Mouse (Mus musculus) hindbrain, embryonic 10.5 days (tissue): ENCODE results near the gene Srms. TPM values are rescaled to one million over a fixed set of nuclear protein-coding genes. Genes with fewer than 3 reads are reported as not detected.
A peak's percentile ranks its signal among the peaks of the same experiment; 100 is the strongest.

ENCODE experiments used
- DNase-seq: peaks from one replicate; pipeline ENCODE4 v3.0.0-alpha.2; 2017; ENCODE audit warnings: low spot score
- H3K27ac ChIP-seq: fragments of 300-500 bp; sonication (generic); 2 replicates; pipeline ENCODE4 v1.5.1; 2016; ENCODE audit warnings: mild to moderate bottlenecking, moderate library complexity
- H3K27me3 ChIP-seq: fragments of 300-500 bp; sonication (generic); 2 replicates; pipeline ENCODE4 v1.6.1; 2016; ENCODE audit warnings: mild to moderate bottlenecking; ENCODE audit not compliant: poor library complexity, insufficient read depth, severe bottlenecking
- H3K36me3 ChIP-seq: fragments of 300-500 bp; sonication (generic); 2 replicates; pipeline ENCODE4 v1.6.1; 2016; ENCODE audit warnings: mild to moderate bottlenecking, moderate library complexity
- H3K4me1 ChIP-seq: fragments of 300-500 bp; sonication (generic); replicated peaks from 2 replicates; pipeline ENCODE4 v1.6.1; 2016; ENCODE audit warnings: mild to moderate bottlenecking
- H3K4me3 ChIP-seq: fragments of 300-500 bp; sonication (generic); 2 replicates; pipeline ENCODE4 v1.5.1; 2016; ENCODE audit warnings: mild to moderate bottlenecking, moderate library complexity
- H3K9me3 ChIP-seq: fragments of 300-500 bp; sonication (generic); 2 replicates; pipeline ENCODE4 v1.6.1; 2016; ENCODE audit warnings: mild to moderate bottlenecking, moderate library complexity
- WGBS: fragments of 180-500 bp; shearing (Covaris S2); methylation state at CpG from one replicate; pipeline ENCODE4 v1.1.7; 2016; 5-methylcytosine and 5-hydroxymethylcytosine counted together
- polyA plus RNA-seq: library from polyadenylated mRNA; unstranded; fragments of >200 nt; fragmentation: Nextera tagmentation; extraction: Ambion mirVana; gene quantifications from 2 replicates; pipeline ENCODE4 v1.2.1, GENCODE M21; 2016

Srms gene
- 0.07 TPM in 1 of 2 replicates, not detected in the other for polyA plus RNA-seq

GRCm38 (mm10) chr2:181213021-181213445 lies at the start of gene Srms:
Srms (minus strand) TSS chr2:181213185.
- H3K4me3 ChIP-seq = peak within 1 kb of the TSS; percentile 49
- no peaks in the 10 kb centered on the region for H3K9me3 ChIP-seq
- no peaks in the 10 kb centered on the region for H3K36me3 ChIP-seq
- DNase-seq = peak; percentile 45
- H3K27me3 ChIP-seq = peaks cover 60% of the 10 kb centered on the region
- H3K4me1 ChIP-seq = peaks cover 15% of the 10 kb centered on the region
- whole genome bisulfite sequencing = under 1% methylated on average over 17 of the region's 17 CpGs
- no peak within 1 kb of the TSS for H3K27ac ChIP-seq

GRCm38 (mm10) chr2:181253248-181253647 lies 40.3 kb upstream of the Srms start:
- Histone ChIP-seq H3K36me3 (peaks cover 78% of the 10 kb centered on the region), H3K4me3 (no peak overlapping the region)
- no peak for DNase-seq

DNA sequence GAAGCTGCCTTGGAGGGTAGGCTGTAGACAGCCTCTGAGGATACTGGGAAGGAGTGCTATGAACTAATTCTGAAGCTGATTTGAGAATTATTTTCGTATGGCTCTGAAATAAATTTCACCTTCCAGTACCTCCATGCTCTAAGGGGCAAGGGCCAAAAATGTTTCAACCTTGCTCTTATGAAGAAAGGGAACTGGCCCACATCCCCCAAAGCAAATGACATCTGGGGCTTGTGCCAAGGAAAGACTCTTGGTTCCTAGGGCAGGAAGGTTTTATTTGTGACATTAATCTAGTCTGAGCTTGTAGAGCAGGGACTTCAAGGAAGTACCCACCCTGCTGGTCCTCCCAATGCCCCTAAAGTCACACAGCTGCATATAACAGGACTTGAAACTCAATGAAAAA lies 38.9 kb upstream of the Srms start:
- H3K27me3 ChIP-seq = no peaks in the 10 kb centered on the region
- H3K9me3 ChIP-seq = no peaks in the 10 kb centered on the region
- H3K4me3 ChIP-seq = no peak overlapping the region
- 84% methylated on average over 1 of the region's 1 CpGs for WGBS
- H3K36me3 ChIP-seq = peaks cover 64% of the 10 kb centered on the region
- no peaks in the 10 kb centered on the region for H3K4me1 ChIP-seq
- DNase-seq = no peak
- H3K27ac ChIP-seq = no peak overlapping the region

More at GRCm38 (mm10) chr2:181253248-181253647, 40.3 kb upstream of the Srms start:
- H3K27me3 ChIP-seq = no peaks in the 10 kb centered on the region
- WGBS = 70% methylated on average over 1 of the region's 1 CpGs
- H3K27ac ChIP-seq = no peak overlapping the region
- no peaks in the 10 kb centered on the region for H3K9me3 ChIP-seq
- no peaks in the 10 kb centered on the region for H3K4me1 ChIP-seq

DNA sequence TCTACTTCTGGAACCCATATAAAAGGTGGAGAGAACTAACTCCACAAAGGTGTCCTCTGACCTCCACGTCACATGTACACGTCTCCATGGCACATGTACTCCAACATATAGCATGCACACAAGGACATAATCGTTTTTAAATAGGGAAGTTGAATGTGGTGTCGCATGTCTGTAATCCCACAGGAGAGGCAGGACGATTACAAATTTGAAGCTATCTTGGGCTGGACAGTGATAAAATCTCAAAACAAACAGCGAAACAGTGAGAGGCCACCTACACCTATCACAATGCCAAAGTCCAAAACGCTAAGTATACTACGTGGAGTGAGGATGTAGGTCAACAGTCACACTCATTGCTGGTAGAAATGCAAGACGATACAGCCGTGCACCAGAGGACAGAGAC lies 36.2 kb upstream of the Srms start:
- Histone ChIP-seq H3K27ac (no peak overlapping the region), H3K4me3 (no peak overlapping the region), H3K9me3 (no peaks in the 10 kb centered on the region), H3K27me3 (no peaks in the 10 kb centered on the region), H3K4me1 (peaks cover 6% of the 10 kb centered on the region), H3K36me3 (peaks cover 39% of the 10 kb centered on the region)
- 88% methylated on average over 10 of the region's 10 CpGs for WGBS
- DNase-seq = no peak

DNA sequence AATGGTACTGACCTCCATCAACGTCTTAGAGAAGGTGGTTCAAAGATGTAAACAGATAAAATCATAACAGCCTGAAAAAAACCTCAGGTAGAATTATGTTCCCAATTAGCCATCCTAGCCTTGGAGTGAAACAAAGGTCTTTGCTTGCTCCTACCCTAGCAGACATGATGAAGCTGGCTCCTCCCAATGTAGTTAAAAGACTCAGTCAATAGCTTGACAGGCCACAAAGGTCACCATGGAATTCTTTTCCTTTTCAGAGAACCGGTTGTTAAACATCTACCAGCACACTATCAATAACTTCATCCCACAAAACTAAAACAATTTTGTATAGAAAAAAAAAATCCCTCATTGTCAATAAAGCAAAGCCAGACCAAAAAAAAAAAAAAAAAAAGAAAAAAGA lies 32.0 kb upstream of the Srms start:
- Histone ChIP-seq H3K27me3 (no peaks in the 10 kb centered on the region), H3K36me3 (no peaks in the 10 kb centered on the region), H3K4me3 (no peak overlapping the region), H3K4me1 (peaks cover 26% of the 10 kb centered on the region), H3K27ac (no peak overlapping the region), H3K9me3 (no peaks in the 10 kb centered on the region)
- WGBS = 36% methylated on average over 2 of the region's 2 CpGs
- no peak for DNase-seq

- DNase-seq = no peak
- 37% methylated on average over 11 of the region's 11 CpGs for WGBS
- H3K27me3 ChIP-seq = no peaks in the 10 kb centered on the region
- no peak overlapping the region for H3K4me3 ChIP-seq
- H3K27ac ChIP-seq = no peak overlapping the region
- peaks cover 26% of the 10 kb centered on the region for H3K4me1 ChIP-seq
- H3K36me3 ChIP-seq = no peaks in the 10 kb centered on the region
- no peaks in the 10 kb centered on the region for H3K9me3 ChIP-seq
These were observed 30.9 kb upstream of the Srms start for GRCm38 (mm10) chr2:181243706-181244394.

DNA sequence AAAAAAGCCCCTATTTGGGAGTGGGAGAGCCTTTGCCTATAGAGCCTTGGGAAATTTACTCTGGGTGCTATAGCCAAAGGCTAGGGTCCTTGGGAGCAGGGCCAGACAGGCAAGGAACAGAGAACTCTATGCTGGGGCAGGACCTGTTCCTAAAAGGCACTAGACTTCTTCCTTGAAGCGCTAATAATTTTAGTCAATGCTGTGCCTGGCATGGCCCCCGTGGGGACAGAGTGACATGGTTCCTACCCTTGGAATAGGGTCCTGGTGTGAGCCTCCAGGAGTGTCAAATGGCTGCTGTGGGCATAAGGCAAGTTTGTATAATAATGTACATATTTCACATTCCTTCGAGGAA lies 29.3 kb upstream of the Srms start:
- Histone ChIP-seq H3K4me1 (peaks cover 31% of the 10 kb centered on the region), H3K4me3 (peak overlapping the region; percentile 49), H3K27ac (no peak overlapping the region), H3K9me3 (no peaks in the 10 kb centered on the region), H3K36me3 (no peaks in the 10 kb centered on the region), H3K27me3 (no peaks in the 10 kb centered on the region)
- 73% methylated on average over 3 of the region's 3 CpGs for WGBS
- DNase-seq = no peak

DNA sequence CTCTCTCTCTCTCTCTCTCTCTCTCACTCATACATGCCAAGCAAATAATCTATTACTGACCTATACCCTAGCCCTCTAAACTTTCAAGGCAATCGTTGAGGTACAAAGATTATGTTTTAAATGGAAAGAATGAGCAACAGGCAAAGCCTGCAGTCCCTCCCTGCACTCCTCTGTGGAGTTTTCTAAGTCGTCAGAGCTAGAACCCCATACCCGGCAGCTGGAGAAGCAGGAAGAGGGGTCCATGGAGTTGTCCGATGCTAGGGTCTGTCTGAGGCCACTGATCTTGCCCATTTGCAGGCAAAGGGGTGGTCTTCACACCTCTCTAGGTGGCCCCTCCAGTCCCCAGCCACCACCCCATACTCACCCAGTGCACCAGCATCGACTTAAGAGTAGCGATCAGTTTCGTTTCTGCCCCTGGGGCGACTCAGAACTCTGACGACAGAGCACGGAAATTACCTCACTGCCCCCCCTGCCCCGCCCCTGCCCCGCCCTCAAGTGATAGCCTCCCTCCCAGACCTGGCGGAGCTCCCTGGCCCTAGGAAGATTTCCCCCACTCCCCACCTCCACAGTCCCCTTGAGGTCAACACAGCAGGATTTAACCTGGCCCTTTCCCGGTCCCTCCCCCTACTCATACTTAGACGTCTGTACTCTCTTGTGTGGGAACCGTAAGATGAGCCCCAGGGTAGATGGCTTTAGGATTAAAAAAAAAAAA lies 28.8 kb upstream of the Srms start, which contains the start of gene Helz2:
Gene Helz2, minus strand, starts transcription at position 426 of the 712 bp plus-strand sequence.
- Histone ChIP-seq H3K27ac (peak within 1 kb of the TSS; percentile 74), H3K27me3 (no peaks in the 10 kb centered on the region), H3K4me1 (peaks cover 31% of the 10 kb centered on the region), H3K36me3 (no peaks in the 10 kb centered on the region), H3K4me3 (peak within 1 kb of the TSS; percentile 49), H3K9me3 (no peaks in the 10 kb centered on the region)
- 17% methylated on average over 16 of the region's 16 CpGs for WGBS
- DNase-seq = peak; percentile 24

DNA sequence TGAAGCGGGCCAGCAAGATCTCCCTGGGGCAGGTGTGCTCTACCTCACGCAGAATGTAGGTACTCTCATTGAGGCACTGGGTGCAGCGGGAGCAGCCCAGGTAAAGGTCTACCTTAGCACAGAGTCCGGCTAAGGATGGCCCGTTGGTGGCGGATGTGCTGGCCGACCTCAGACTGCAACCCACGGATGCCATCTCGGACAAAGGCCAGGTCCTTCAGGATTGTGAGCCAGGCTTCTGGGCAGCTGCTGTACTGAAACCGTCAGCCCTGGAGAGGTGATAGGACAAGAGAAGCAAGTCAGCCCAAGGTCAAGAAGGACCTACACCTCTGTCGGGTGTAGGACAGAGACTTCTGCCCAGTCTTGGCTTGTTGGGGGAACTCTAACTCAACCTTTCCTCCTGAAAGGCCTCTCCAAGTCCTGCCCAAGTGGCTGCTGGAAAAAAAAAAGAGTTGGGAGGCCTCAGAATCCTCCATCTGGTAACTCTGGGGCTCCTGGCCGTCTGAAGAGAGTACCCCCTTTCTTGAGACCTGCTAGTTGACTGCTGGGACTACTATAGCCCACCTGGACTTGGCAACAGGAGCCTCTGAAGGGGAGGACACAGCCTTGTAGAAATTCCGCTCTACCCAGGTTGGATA lies 27.9 kb upstream of the Srms start:
- 89% methylated on average over 13 of the region's 13 CpGs for WGBS

GRCm38 (mm10) chr2:181239261-181239660 lies 26.3 kb upstream of the Srms start:
- Histone ChIP-seq H3K36me3 (no peaks in the 10 kb centered on the region), H3K27ac (no peak overlapping the region), H3K27me3 (no peaks in the 10 kb centered on the region), H3K4me1 (peaks cover 26% of the 10 kb centered on the region), H3K9me3 (no peaks in the 10 kb centered on the region), H3K4me3 (no peak overlapping the region)
- 91% methylated on average over 9 of the region's 9 CpGs for WGBS
- DNase-seq = no peak

More for the DNA sequence above, 27.9 kb upstream of the Srms start:
- no peaks in the 10 kb centered on the region for H3K9me3 ChIP-seq
- H3K4me1 ChIP-seq = peaks cover 31% of the 10 kb centered on the region
- H3K27ac ChIP-seq = no peak overlapping the region
- DNase-seq = no peak
- peak overlapping the region; percentile 49; the same call in 1 of the 2 replicates for H3K4me3 ChIP-seq
- no peaks in the 10 kb centered on the region for H3K36me3 ChIP-seq
- no peaks in the 10 kb centered on the region for H3K27me3 ChIP-seq

- DNase-seq = no peak
- Histone ChIP-seq H3K4me1 (peaks cover 22% of the 10 kb centered on the region), H3K9me3 (no peaks in the 10 kb centered on the region), H3K4me3 (no peak overlapping the region), H3K36me3 (no peaks in the 10 kb centered on the region), H3K27ac (no peak overlapping the region), H3K27me3 (no peaks in the 10 kb centered on the region)
- 74% methylated on average over 2 of the region's 2 CpGs for WGBS
These were observed 25.9 kb upstream of the Srms start for GRCm38 (mm10) chr2:181238861-181239260.

DNA sequence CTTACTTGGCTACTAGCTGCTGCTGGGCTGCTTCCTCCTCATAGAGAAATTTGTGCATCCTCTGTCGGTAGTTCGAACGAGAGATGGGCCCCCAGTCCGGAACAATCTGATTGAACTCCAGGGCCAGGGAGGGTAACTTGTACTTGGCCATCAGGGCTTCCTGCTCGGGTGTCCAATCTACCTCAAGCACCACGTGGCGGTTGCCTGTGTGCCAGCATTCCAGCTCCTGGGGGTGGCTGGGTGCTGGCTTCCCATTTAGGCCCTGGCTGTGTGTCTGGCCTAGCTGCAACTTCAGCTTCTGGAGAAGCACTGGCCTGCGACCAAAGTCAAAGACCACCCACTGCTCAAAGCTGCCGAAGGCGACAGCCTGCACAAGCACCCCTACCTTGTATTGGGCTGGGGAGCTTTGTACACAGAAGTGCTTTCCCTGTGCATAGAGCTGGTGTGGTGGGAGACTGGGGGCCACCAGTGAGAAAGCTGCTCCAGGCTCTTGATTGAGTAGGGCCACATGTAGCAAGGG lies 25.2 kb upstream of the Srms start:
- DNase-seq = no peak
- Histone ChIP-seq H3K4me1 (peaks cover 18% of the 10 kb centered on the region), H3K27me3 (no peaks in the 10 kb centered on the region), H3K36me3 (no peaks in the 10 kb centered on the region), H3K4me3 (no peak overlapping the region), H3K27ac (no peak overlapping the region), H3K9me3 (no peaks in the 10 kb centered on the region)
- WGBS = 73% methylated on average over 10 of the region's 10 CpGs
